Mouse (Mus musculus) layer of hippocampus, adult 9-10 months (tissue): ENCODE measurements around the gene Lsamp.
A peak's percentile ranks its signal among the peaks of the same experiment; 100 is the strongest.
"Not testable (repeated sequence)": the region's sequence is repeated elsewhere in the genome, so short reads cannot be mapped to it uniquely, and the experiment has no call there.

Source experiments
- DNase-seq: peaks from one replicate; pipeline ENCODE4 v3.0.0; 2022; ENCODE audit warnings: low spot score

The Lsamp gene

GRCm38 (mm10) chr16:41936908-41937595 lies 1952.9 kb downstream of the Lsamp start:
- no peak for DNase-seq

- DNase-seq = no peak
These were observed 1953.4 kb downstream of the Lsamp start for GRCm38 (mm10) chr16:41937596-41937990.

DNA sequence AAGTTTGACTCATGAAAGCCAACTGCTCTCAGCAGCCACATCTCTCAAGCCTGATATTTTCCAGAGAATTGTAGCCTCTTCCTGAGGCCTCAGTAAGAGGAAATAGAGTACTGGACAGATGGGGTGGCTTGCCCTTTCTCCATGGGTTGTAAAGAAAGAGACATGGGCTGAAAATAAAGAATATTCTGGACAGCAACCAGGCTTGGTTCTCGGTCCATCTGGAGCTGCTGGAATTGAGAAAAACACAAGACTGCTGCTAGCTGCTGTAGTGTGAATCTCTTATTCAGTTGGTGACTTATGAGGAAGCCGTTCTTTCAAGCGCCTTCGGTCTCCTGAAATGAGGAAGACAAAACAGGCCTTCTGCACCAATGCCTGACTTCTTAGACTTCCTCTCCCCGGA lies 1954.1 kb downstream of the Lsamp start:
- DNase-seq = no peak

DNA sequence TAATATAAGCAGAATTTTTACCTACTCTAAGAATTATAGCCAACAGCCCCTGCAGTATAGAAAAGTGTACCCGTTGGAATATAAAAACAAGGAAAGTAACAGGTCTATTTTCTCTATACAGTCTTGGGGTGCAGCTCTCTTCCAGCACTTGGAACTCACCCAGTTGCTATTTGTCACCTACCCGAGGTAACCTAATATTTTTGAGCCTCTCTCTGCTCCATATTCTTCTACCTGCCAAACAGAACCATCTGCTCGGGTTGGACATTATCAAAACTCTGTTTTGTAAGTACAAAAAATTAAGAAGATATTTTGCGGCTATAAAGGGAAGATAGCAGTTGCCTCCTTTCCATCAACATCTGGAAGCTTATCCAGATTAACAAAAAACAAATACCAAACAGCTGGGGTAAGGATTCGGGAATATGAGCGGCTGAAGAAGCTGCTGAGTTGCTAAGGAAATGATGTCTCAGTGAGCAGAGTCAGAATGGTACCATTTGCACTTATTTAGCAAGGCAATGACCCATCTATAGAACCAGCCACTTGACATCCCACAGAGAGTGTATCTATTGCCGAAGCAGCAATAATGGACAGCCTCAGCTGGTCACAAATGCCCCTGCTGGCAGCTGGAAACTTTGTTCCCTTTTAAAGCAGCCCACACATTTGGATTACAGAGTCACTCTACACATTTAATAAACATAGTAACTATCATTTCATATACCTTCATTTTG lies 1957.6 kb downstream of the Lsamp start:
- no peak for DNase-seq

- DNase-seq = no peak
These were observed 1973.7 kb downstream of the Lsamp start for GRCm38 (mm10) chr16:41957811-41958210.

GRCm38 (mm10) chr16:41965636-41966035 lies 1981.5 kb downstream of the Lsamp start:
- no peak for DNase-seq

DNA sequence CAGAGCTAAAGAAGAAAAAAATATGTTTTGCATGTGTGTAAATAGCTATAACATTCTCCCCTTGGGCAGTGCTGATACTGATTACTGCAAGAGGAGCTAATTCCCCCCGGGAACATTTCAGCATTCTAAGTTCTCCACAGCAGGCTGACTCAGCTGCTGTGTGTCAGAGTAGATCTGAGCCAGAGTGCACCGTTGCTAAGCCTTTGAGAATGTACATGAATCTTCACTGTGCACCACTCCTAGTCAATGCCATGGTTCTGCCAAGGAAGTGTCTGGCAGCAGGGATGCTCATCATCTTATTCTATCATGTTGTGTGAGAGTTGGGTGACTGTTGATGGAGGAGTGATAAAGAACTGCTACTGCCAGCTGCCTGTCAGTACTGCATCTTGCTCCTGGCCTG lies 1985.1 kb downstream of the Lsamp start:
- DNase-seq = no peak

DNA sequence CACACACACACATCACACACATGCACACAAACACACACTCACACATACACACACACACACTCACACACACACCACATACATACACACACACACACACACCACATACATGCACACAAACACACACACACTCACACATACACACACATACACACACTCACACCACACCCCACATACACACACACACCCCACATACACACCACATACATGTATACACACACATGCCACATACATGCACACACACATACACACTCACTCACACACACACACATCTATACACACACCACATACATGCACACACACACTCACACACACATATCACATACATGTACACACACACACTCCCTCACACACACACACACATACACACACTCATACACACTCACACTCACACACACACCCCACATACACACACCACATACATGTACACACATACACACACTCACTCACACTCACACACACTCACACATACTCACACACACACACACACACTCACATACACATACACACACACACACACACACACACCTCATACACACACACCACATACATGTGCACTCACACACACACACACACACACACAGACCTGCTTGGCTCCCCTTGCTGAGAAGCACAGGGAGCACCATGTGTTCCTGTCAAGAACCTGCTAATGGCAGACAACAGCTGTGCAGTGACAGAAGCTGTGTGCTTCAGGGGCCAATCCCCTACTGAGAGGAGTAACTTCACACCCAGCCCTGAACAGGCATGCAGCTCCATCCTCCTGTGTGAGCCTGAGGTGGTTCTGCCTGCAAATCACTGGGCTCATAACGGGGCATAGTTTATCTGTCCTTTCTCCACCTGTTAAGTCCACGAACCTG lies 1990.9 kb downstream of the Lsamp start:
- no peak for DNase-seq

DNA sequence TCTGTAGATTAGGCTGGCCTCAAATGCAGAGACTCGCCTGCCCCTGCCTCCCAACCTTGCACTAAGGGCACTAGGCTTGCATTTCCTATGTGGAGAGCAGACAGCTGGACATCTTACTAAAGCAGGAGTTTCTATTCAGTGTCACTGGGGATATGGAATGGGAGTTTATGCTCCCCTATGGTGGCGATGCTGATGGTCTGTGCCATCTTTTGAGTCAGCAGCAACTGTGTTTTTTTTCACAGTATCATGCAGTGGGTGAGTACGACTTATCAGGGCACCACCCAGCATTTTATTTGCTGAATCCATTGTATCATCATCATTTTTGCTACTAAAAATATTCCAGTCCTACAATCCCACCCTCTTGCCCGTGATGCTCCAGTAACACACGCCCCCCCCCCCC lies 1992.7 kb downstream of the Lsamp start:
- DNase-seq = no peak

DNA sequence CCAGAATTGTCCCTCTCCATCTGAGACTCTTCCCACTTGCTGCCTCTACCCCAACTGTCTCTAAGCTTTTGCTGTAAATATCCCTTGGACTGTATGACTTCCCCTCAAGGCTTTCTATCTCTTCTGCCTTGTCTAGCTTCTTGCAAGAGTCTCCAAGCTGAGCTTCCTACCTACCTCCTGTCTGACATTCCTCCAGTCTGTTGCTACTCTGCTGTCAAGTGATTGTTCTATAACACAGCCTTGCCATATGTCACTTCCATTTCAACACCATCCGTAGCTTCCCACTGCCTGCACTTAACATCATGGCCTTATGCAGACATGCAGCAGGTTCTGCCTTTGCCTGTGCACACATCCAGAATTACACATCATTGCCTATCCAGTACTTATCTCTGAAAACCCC lies 2012.8 kb downstream of the Lsamp start:
- DNase-seq = peak; percentile 40

- no peak for DNase-seq
These were observed 2018.8 kb downstream of the Lsamp start for GRCm38 (mm10) chr16:42002925-42003324.

DNA sequence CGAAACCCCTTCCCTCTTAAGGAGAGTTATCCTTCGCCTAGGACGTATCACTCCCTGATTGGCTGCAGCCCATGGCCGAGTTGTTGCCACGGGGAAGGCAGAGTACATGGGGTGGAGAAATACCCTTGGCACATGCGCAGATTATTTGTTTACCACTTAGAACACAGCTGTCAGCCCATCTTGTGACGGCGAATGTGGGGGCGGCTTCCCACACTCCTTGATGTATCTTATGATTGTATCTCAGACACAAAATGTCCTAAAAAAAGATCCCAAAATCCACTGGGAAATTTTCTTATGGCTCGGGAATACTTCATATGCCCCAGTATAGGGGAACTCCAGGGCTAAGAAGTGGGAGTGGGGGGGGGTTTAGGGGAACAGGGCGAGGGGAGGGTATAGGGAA lies 2019.3 kb downstream of the Lsamp start:
- DNase-seq = not testable (repeated sequence)

DNA sequence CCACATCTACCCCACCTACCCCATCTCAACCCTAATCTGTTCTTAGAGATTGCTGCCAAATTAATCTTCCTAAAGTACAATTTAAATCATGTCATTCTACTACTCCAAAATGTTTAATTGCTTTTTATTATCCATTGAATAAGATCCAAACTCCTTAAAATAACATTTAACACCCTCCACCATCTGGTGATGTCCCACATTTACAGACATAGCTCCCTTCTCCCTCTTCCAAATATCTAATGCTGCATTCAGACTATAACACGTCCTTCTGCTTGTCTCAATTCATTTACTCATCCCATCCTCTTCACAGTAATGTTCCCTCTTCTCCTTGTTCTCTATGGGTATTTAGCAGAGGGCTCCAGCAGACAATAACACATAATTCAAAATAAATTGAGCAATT lies 2020.0 kb downstream of the Lsamp start:
- peak; percentile 49 for DNase-seq

DNA sequence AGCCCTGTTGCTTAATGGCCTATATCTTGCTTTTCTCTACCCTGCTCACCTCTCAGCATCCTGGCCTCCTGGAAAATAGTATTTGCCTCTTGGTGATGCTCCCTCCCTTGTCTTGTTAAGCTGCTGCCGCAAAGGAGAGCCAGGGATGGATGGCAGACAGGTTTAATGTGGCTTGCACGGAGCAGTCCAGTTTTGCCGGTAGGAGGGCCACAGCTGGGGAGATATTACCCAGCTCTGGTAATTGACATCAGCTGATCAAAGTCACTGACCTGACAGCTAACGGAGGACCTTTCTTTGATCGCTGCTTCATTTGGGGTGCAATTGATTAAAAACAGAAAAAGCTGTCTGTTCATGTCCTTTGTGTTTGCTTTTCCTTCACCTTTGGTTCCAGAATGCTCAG lies 2030.8 kb downstream of the Lsamp start:
- no peak for DNase-seq

DNA sequence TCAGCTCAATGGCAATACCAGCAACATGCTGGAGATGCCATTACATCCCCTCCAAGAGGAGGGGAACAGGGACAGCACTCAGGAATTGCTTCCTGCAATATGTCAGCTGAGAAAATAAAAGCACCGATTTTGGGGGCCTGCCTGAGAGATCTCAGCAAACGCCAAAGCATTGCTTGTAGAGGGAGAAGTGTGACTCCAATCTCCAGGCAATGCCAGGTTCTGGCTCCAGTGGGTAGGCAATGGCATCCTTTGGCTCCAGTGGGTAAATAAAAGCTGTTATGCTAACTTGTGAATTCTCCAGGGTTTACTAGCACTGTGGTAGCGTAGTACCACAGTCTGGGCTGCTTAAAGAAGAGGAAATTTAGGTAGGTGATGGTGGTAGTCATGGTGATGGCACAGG lies 2031.3 kb downstream of the Lsamp start:
- DNase-seq = no peak

DNA sequence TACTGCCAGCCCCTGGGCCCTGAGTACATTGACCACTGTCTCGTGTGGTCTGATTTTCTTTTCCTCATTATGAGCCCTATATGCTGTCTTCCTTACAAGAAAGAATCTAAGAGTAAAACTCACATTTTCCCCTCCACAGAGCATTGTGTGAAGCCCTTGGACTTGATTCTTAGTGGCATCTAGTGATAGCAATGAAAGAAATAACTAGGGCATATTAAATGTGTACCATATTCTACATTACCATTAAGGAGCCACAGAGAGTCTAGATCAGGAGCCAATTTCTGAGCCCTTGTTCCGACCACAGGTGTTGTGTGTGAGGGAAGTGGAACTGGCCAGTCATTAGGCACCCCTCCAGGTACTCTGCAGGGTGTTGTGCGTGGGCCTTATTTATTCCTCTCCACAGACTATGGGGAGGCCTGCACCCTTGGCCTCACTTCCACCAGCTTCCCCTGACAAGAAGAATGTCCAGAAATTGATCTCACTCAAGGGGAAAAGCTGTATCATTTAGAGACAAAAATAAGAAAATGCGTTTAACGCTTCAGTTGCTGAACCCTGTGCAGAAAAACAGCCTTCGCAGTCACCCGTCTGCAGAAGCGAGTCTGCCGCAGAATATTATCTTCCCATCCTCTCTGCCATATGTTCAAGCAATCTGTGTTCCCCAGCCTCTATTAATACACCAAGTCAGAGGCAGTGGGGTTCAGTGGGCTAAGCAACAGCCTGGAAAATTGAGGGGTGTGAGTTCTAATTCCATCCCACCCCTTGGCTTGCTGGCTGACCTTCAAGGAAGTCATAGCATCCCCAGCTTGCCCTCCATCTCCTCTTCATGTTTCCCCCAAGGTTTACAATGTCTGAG lies 2032.9 kb downstream of the Lsamp start:
- peak; percentile 42 for DNase-seq

GRCm38 (mm10) chr16:42022566-42022965 lies 2038.4 kb downstream of the Lsamp start:
- DNase-seq = no peak

- no peak for DNase-seq
These were observed 2047.9 kb downstream of the Lsamp start for GRCm38 (mm10) chr16:42032030-42032429.

DNA sequence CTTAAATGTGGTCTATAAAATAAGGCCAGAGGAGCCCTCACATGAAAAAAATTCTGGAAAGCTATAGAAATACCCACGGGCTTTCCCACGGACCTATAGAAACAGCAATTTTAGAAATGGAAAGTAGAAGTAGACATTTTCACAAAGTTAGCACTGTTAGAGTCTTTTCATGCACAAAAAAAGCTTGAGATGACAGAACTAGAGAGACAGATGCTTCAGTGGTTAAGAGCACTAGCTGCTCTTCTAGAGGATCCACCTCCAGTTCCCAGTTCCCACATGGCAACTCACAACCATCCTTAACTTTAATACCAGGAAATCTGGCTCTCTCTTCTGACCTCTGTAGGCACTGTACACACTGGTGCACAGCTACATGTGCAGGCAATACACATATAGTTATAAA lies 2049.3 kb downstream of the Lsamp start:
- no peak for DNase-seq

DNA sequence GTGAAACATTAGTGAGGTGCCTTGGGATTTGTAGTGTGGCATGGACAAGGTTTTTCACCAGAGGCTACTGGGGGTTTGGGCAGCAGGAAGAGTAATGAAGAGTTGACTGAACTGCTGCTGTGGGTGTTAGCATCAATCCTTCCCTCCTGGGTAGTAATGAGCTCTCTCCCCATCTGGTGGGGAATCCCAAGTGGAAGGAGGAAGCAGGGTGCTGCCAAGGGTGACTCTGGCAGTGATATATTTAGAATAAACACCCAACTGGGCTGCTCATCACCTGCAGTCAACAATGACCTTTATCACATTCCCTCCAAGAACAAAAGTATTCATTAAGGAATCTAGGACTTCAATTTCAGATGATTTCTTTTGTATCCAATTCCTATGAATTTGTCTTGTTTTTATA lies 2064.0 kb downstream of the Lsamp start:
- no peak for DNase-seq

DNA sequence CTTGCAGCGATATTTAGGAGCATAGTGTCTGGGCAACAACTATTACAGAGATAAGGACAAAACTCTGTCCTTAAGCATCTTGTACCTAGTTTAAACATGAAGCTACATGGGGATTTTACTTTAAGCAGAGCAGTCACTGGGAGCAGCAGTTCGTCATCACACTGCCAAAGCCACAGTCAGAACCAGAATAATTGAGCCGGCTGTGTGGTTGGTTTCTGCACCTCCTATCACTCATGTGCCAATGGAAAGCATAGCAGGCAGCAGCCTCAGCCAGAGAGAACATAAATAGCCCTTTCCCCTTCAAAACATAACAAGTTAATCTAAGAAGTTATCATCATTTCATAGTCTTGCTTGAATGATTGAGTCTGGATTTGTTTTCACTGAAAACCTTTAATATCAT lies 2075.8 kb downstream of the Lsamp start:
- no peak for DNase-seq

- no peak for DNase-seq
These were observed 2090.2 kb downstream of the Lsamp start for GRCm38 (mm10) chr16:42074325-42074724.
